In the genomic region with DNA sequence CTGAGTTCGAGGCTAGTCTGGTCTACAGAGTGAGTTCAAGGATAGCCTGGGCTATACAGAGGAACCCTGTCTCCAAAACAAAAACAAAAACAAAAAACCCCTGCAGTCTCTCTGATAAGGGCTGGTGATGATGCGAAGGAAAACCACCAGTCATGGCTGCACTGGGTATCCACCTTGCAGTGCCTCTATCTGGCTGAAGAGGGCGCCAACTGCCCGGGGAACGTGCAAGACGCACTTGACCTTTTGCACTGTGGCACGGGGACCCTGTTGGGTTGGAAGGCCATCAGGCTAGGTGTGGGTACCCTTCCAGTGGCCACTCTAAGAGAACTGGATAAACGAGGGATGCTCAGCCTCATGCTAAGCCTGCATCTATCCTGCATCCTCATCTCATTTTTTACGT, we compare ENCODE assay signal across 10 mouse cellular contexts. TPM values are rescaled to one million over a fixed set of nuclear protein-coding genes. Genes with fewer than 3 reads are reported as not detected.
A peak's percentile ranks its signal among the peaks of the same experiment; 100 is the strongest.
DNase-seq lines count a peak whose midpoint lies in the region; ATAC-seq and TF ChIP-seq lines count a peak whose summit lies in the region.
"Had no signal": no experiment of that assay in that cellular context is flagged by ENCODE, and none has a peak within 500 bp of the region (broad histone marks: within the 10 kb centered on the region; RNA-seq: fewer than 3 reads in every experiment).

No protein-coding gene starts in this region.

- H3K4me2 ChIP-seq in kidney, embryonic 14.5 days (replicated peaks; ENCODE audit: low read depth, low read length) = no peak overlapping the region
- H3K4me2 ChIP-seq: embryonic facial prominence, embryonic 13.5 days; limb, embryonic 12.5 days had no signal

- intact Hi-C loops in heart, adult 2 months (cut with DNase I) = loop anchor here (2.0 to 5.0 kb wide), 2 partner anchors 45 to 175 kb away; no protein-coding TSS in a partner anchor

- no peak overlapping the region for H3K9ac ChIP-seq in kidney, embryonic 14.5 days (ENCODE audit: low read depth, low read length)
- no peak overlapping the region for H3K9ac ChIP-seq in heart, adult 2 months (ENCODE audit: low read depth, low read length)
- H3K9ac ChIP-seq: embryonic facial prominence, embryonic 13.5 days; limb, embryonic 12.5 days had no signal

- no peaks in the 10 kb centered on the region for H3K9me3 ChIP-seq in kidney, embryonic 14.5 days (ENCODE audit: control insufficient read depth, low read length)
- H3K9me3 ChIP-seq in G1E (replicated peaks) = no peaks in the 10 kb centered on the region
- H3K9me3 ChIP-seq: embryonic facial prominence, embryonic 13.5 days; limb, embryonic 12.5 days had no signal

- no peak for ATAC-seq in kidney, embryonic 14.5 days (ENCODE audit: low FRiP score, low TSS enrichment)
- no peak for ATAC-seq in G1E (ENCODE audit: extremely low read depth, insufficient number of reproducible peaks, low FRiP score, poor library complexity, severe bottlenecking)
- ATAC-seq in neutrophil, adult 5-6 weeks (ENCODE audit: extremely low read depth, insufficient number of reproducible peaks, low FRiP score, poor library complexity, severe bottlenecking) = peak; percentile 75

- no peaks in the 10 kb centered on the region for H3K4me1 ChIP-seq in kidney, adult 2 months (ENCODE audit: control insufficient read depth, insufficient read depth, low read length)
- H3K4me1 ChIP-seq in kidney, embryonic 14.5 days (ENCODE audit: control insufficient read depth, insufficient read depth, low read length) = no peaks in the 10 kb centered on the region
- H3K4me1 ChIP-seq in G1E (ENCODE audit: insufficient read depth, low read depth, low read length) = peaks cover 84% of the 10 kb centered on the region
- H3K4me1 ChIP-seq in heart, adult 2 months (ENCODE audit: control insufficient read depth, insufficient read depth, low read length) = no peaks in the 10 kb centered on the region; the same call in 1 of the 2 replicates

- no peaks in the 10 kb centered on the region for H3K36me3 ChIP-seq in kidney, adult 2 months (ENCODE audit: control insufficient read depth, insufficient read depth, low read length)
- H3K36me3 ChIP-seq in kidney, embryonic 14.5 days (ENCODE audit: control insufficient read depth, insufficient read depth, low read length) = no peaks in the 10 kb centered on the region
- no peaks in the 10 kb centered on the region for H3K36me3 ChIP-seq in G1E (replicated peaks)
- H3K36me3 ChIP-seq in heart, adult 2 months (ENCODE audit: control insufficient read depth, insufficient read depth, low read length) = no peaks in the 10 kb centered on the region
- H3K36me3 ChIP-seq: embryonic facial prominence, embryonic 13.5 days; limb, embryonic 12.5 days had no signal

- peak; percentile 96 for TF ChIP-seq CTCF in kidney, adult 2 months (conservative IDR thresholded peaks at IDR 0.05; ENCODE audit: insufficient read depth, insufficient read length, low read depth, low read length)
- TF ChIP-seq CTCF in G1E (IDR thresholded peaks at IDR 0.05; ENCODE audit: low read depth, low read length) = peak; percentile 96
- peak; percentile 90 for TF ChIP-seq CTCF in heart, adult 2 months (IDR thresholded peaks at IDR 0.05)

- no peaks in the 10 kb centered on the region for H3K27me3 ChIP-seq in kidney, adult 2 months (replicated peaks; ENCODE audit: control insufficient read depth, insufficient read depth, low read length)
- H3K27me3 ChIP-seq in kidney, embryonic 14.5 days (ENCODE audit: control insufficient read depth, insufficient read depth, low read length) = no peaks in the 10 kb centered on the region
- H3K27me3 ChIP-seq in G1E (ENCODE audit: insufficient read depth, low read length) = peaks cover 6% of the 10 kb centered on the region
- H3K27me3 ChIP-seq in heart, adult 2 months (ENCODE audit: control insufficient read depth, insufficient read depth, low read length) = no peaks in the 10 kb centered on the region
- H3K27me3 ChIP-seq: embryonic facial prominence, embryonic 13.5 days; limb, embryonic 12.5 days had no signal

- H3K4me3 ChIP-seq in kidney, adult 2 months (ENCODE audit: insufficient read depth, low read depth, low read length) = no peak overlapping the region
- H3K4me3 ChIP-seq in kidney, embryonic 14.5 days (ENCODE audit: low read length) = no peak overlapping the region
- H3K4me3 ChIP-seq in G1E (ENCODE audit: low read depth, low read length) = peak overlapping the region; percentile 64; the same call in 1 of the 2 replicates
- no peak overlapping the region for H3K4me3 ChIP-seq in heart, adult 2 months
- H3K4me3 ChIP-seq: embryonic facial prominence, embryonic 13.5 days; limb, embryonic 12.5 days had no signal

- 21% methylated on average over 9 of the region's 9 CpGs for WGBS in kidney, adult 2 months
- 25% methylated on average over 9 of the region's 9 CpGs for WGBS in kidney, embryonic 14.5 days
- WGBS in heart, adult 2 months = 19% methylated on average over 9 of the region's 9 CpGs

- DNase-seq in kidney, adult 2 months = peak; percentile 50
- DNase-seq in G1E (ENCODE audit: low spot score) (peak; percentile 53), liver (peak; percentile 96)
- peak; percentile 85 to 88 for DNase-seq in cerebellum, postnatal 10 days
- peak; percentile 46 to 69 for DNase-seq in heart, adult 2 months
- peak; percentile 78 to 81 for DNase-seq in thymus, postnatal 36 days

- no peak for TF ChIP-seq POLR2A in kidney, adult 2 months (IDR thresholded peaks at IDR 0.05; ENCODE audit: low read depth, low read length)
- no peak for TF ChIP-seq POLR2A in heart, adult 2 months (IDR thresholded peaks at IDR 0.05; ENCODE audit: insufficient read depth, low read depth, low read length)

- H3K79me2 ChIP-seq in heart, adult 2 months (replicated peaks; ENCODE audit: control insufficient read depth, insufficient read depth, low read length) = no peaks in the 10 kb centered on the region

- TF ChIP-seq EP300 in heart, adult 2 months (IDR thresholded peaks at IDR 0.05; ENCODE audit: insufficient read depth, low read depth, low read length) = peak; percentile 63; the same call in 1 of the 2 replicates

- no peak overlapping the region for H3K27ac ChIP-seq in kidney, adult 2 months (ENCODE audit: insufficient read depth, low read depth, low read length)
- no peak overlapping the region for H3K27ac ChIP-seq in kidney, embryonic 14.5 days (ENCODE audit: low read depth, low read length)
- no peak overlapping the region for H3K27ac ChIP-seq in heart, adult 2 months
- H3K27ac ChIP-seq: embryonic facial prominence, embryonic 13.5 days; limb, embryonic 12.5 days had no signal

RNA-seq across cellular contexts. Expression of a gene that starts 11.3 kb away (rescaled TPM):
- polyA plus RNA-seq in kidney, adult 2 months (2012; rRNA removed) = 0.11 TPM in 1 of 2 replicates, not detected in the other
- not detected in 2 replicates for polyA plus RNA-seq in kidney, embryonic 14.5 days (2014; fragmentation: Nextera tagmentation; extraction: Ambion mirVana)
- total RNA-seq in G1E (2014; fragmentation: Nextera tagmentation) = not detected in 2 replicates
- total RNA-seq in G1E (2017) = 0.23 TPM in 1 of 2 replicates, not detected in the other
- not detected in 2 replicates for polyA plus RNA-seq in G1E (2012)
- not detected for total RNA-seq in heart, adult 2 months (2021)
- not detected in 2 replicates for polyA plus RNA-seq in heart, adult 2 months (2012; rRNA removed)
- total RNA-seq in neutrophil, adult 5-6 weeks (2017) = not detected in 2 replicates
- polyA plus RNA-seq: embryonic facial prominence, embryonic 13.5 days; limb, embryonic 12.5 days had no signal

RNA-seq across cellular contexts. Expression of a gene that starts 19.7 kb away (rescaled TPM):
- polyA plus RNA-seq in kidney, adult 2 months (2012; rRNA removed) = 92.3 and 97.3 TPM in 2 replicates
- 0.33 and 0.49 TPM in 2 replicates for polyA plus RNA-seq in kidney, embryonic 14.5 days (2014; fragmentation: Nextera tagmentation; extraction: Ambion mirVana)
- total RNA-seq in G1E (2014; fragmentation: Nextera tagmentation) (not detected in 2 replicates), G1E (2017) (1.3 and 2.0 TPM in 2 replicates)
- 0.02 TPM in 1 of 2 replicates, not detected in the other for polyA plus RNA-seq in G1E (2012)
- under 1 TPM; 0.55 to 0.63 TPM for total RNA-seq in heart, adult 2 months (2021)
- polyA plus RNA-seq in heart, adult 2 months (2012; rRNA removed) = 0.64 and 1.1 TPM in 2 replicates
- 0.37 TPM in 1 of 2 replicates, not detected in the other for total RNA-seq in neutrophil, adult 5-6 weeks (2017)

Comparison
In these comparisons a context has a peak if more than half of its experiments do, and no peak if none do; other contexts are left out.
1. RNA of a gene that starts 19.7 kb away (polyA plus RNA-seq): 92.3 to 97.3 TPM in kidney, adult 2 months; 0.64 to 1.1 TPM in heart, adult 2 months, 0.33 to 0.49 TPM in kidney, embryonic 14.5 days and 0.02 TPM in G1E; every median in the first group is over 10 times any median in the second.
2. Peak in every context shown above with its lines, with median percentiles within 50 percentile points of each other: DNase-seq and CTCF ChIP-seq.